Mouse (Mus musculus) heart, adult 11 months (tissue): ENCODE results near the gene Rrp9.

ENCODE experiments used
- DNase-seq: peaks from one replicate; pipeline ENCODE4 v3.0.0; 2022

Rrp9 gene

DNA sequence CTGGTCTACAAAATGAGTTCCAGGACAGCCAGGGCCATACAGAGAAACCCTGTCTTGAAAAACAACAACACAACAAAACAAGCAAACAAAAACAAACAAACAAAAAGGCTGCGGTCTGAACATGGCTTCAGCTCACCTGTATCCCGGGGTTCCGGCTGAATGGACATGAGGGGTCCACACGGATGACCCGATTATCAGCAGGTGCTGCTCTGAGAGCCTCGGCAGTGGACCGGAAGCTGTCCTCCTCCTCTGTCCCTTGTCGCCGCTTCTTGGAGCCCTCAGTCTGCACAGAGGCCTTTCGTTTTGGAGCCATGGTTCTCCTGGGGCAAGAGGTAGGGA, at the start of gene Rrp9:
Gene Rrp9, plus strand, starts transcription at position 301 of the 339 bp plus-strand sequence.
- no peak for DNase-seq

GRCm38 (mm10) chr9:106428719-106429220, 47.0 kb upstream of the Rrp9 start:
- no peak for DNase-seq

DNA sequence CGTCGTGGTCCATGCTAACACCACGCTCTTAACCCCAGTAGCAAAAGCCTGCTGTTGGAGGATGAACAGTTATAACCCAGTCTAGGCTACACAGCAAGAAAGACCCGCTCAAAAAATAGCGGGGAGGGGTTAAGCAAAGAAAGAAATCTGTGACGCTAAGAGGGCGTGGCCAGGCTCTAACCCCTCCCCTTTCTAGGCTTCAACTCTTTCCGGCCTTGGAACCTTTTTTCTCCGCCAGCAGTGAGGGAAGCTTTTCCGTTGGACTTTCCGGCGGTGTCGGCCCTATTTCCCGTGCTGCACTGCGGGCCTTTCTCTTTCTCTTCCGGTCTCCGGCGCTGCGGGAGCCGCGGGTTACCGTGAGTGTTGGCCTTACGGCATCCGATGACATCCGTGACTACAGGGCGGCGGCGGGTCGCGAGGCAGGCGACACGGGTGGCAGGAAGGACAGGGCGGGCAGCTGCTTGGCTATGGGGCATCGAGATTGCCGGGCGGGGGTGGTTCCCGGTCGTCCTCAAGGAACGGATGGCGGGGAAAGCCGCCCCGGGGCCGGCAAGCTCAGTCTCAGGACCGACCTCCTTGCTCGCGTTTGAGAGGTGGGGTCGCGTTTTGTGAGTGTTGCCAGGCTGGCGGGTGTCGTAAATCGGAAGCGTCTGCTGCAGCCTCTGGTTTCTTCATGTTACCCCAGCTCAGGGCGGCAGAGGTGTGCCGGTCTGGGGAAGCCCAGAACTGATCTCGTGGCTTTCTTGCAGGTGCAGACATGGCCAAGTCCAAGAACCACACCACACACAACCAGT, 46.3 kb upstream of the Rrp9 start, which contains the start of gene Rpl29:
Gene Rpl29, plus strand, starts transcription at position 234 of the 794 bp plus-strand sequence.
- peak; percentile 99 for DNase-seq

DNA sequence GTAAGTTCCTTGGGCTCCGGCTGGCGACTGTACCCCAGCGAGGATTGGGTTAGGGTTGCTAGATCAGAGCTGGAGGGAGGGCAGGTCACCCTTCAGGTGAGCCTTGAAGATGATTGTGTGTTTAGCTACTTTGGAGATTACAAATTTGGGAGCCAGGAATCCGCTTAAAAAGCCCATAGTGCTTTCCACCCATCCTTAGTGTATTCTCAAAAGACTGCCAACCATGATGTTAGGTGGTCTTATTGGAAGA, 45.8 kb upstream of the Rrp9 start:
- no peak for DNase-seq

GRCm38 (mm10) chr9:106433389-106433788, 42.4 kb upstream of the Rrp9 start:
- no peak for DNase-seq

GRCm38 (mm10) chr9:106436566-106436965, 39.2 kb upstream of the Rrp9 start:
- peak; percentile 94 for DNase-seq

- DNase-seq, result no peak
Measured at GRCm38 (mm10) chr9:106442680-106443079, 33.1 kb upstream of the Rrp9 start.

GRCm38 (mm10) chr9:106444836-106445235, 30.9 kb upstream of the Rrp9 start:
- no peak for DNase-seq

- peak; percentile 100 for DNase-seq
Measured at GRCm38 (mm10) chr9:106447348-106447747, 28.4 kb upstream of the Rrp9 start, which contains the start of the genes Abhd14b and Abhd14a. Gene Abhd14b (plus strand): TSS chr9:106447459. Gene Abhd14a (minus strand): TSS chr9:106447678.

DNA sequence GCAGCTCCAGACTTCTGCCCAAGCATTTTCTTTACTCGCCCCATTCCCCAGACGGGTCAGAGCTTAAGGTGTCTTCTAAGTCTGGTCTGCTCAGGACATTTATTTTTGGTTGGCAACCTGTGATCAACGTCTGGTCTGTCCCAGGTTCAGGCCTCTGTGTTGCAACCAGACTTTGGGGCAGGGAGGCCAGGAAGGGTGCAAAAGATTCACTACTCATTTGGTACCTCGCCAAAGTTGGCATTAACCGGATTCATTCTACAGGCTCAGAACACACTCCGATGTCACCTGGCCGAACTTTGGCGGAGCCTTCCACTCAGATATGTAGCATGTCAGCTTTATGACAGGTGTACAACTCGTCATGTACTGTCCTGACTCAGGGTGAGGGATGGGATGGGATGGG, 27.8 kb upstream of the Rrp9 start:
- DNase-seq, result no peak

DNA sequence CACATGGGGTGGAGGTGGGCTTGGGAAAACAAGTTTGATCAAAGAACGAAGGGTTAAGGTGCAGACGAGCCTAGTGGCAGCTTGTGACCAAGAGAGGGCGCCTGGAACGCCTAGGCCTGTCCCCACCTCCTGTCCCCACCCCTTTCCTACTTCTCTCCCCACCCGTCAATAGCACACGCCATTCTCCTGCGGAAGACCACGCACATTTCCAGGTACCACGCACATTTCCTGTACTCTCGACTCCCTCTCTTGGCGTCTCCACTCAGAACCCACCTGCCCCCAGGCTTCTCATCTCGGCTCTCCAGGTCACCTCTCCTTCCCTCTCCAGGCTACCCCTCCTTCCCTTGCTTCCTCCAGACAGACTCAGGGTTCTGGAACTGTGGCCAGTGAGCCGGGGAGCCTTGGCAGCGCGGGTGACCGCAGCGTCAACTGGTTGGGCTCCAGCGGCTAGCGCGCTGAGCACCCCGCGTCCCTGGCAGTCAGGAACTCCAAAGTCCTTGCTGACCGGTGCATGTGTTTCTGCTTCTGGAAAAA, 27.2 kb upstream of the Rrp9 start:
- DNase-seq, result peak; percentile 99

DNA sequence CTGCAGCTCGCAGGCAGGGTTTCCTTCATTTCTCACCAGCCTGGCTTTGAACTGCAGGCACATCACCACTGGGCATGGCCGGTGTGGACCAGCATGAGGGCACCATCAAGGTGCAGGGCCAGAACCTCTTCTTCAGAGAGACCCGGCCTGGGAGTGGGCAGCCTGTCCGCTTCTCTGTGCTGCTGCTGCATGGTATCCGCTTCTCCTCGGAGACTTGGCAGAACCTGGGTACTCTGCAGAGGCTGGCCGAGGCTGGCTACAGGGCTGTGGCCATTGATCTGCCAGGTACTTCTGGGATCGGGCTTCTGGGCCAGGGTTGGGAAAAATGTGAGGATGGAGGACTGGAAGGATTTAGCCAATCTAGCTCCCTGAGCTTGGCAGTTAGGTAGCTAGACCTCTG, 25.8 kb upstream of the Rrp9 start:
- peak; percentile 94 for DNase-seq

DNA sequence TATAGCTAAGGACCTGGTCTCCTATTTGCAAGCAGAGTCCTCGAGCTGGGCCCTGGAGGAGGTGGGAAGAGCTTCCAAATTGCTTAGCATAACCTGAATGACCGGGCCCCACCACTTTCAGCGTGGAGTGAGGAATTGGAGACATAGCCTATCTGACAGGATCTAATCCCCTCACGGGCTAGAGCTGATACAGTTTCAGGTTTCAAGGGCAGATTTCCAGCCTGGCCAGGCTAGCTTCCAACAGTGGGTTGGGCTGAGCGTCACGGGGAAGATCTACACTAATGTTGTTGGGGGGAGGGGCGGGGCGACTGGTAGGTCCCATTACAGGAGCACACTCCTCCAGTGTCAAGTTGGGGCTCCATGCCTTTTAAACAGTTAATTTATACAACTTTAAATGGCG, 25.1 kb upstream of the Rrp9 start:
- peak; percentile 95 for DNase-seq

GRCm38 (mm10) chr9:106451298-106451697, 24.5 kb upstream of the Rrp9 start:
- DNase-seq, result peak; percentile 92

- DNase-seq, result peak; percentile 92
Measured at GRCm38 (mm10) chr9:106451899-106452298, 23.9 kb upstream of the Rrp9 start.

GRCm38 (mm10) chr9:106452351-106452750, 23.4 kb upstream of the Rrp9 start:
- no peak for DNase-seq

DNA sequence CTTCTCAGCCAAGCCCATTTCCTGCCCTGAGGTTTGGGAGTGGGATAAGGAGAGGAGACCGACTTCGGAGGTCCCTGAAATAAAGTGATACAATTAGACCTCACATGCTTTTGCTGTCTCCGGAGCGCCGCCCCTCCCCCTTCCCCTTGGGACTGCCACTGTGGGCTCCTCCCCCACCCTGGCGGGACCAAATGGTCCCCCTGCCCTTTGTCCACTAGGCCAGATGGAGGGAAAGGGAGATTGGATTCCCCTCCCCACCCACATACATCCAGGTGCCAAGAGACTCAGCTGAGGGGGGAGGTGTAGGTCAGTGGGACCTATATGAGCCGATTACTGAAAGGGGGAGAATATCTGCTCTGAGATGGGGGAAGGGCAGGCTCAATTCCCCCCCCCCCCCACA, 22.9 kb upstream of the Rrp9 start:
- peak; percentile 96 for DNase-seq

DNA sequence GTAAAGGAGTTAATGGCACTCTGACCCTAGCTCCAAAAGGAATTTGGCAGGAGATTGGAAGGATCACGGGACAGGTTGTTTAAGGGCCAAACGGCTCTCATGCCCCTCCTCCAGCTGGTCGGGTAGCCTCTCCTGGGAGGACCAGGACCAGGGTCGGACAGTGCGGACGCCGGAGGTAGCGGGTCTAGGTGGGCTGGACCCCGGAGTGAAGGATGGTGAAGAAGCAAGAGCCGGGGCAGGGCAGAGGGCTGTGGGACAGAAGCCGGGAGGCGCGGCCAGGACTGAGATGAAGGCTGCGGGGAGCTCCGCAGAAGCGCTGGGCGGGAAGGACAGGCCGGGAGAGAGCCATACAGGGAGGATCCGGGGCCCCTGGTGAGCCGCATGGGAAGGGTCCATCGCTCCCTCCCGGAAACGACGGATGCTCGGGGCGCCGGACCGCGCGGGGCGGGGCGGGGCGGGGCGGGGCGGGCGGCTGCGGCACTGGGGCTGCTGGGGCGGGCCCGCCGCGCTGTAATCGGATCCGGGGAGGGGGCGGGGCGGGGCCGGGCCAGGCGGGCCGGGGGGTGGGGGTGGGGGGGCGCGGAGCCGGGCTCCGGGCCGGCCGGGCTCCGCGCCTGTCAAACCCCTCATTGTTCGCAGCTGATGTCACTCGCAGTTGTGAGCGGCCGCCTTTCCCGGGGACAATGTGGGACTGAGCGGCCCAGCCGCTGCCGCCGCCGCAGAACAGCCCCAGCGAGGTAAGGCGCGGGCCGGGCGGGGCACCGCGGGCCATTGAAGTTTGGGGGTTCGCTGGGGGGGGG, 22.3 kb upstream of the Rrp9 start, which contains the start of gene Pcbp4:
Gene Pcbp4, plus strand, starts transcription at position 21 of the 800 bp plus-strand sequence.
- peak; percentile 98 for DNase-seq

DNA sequence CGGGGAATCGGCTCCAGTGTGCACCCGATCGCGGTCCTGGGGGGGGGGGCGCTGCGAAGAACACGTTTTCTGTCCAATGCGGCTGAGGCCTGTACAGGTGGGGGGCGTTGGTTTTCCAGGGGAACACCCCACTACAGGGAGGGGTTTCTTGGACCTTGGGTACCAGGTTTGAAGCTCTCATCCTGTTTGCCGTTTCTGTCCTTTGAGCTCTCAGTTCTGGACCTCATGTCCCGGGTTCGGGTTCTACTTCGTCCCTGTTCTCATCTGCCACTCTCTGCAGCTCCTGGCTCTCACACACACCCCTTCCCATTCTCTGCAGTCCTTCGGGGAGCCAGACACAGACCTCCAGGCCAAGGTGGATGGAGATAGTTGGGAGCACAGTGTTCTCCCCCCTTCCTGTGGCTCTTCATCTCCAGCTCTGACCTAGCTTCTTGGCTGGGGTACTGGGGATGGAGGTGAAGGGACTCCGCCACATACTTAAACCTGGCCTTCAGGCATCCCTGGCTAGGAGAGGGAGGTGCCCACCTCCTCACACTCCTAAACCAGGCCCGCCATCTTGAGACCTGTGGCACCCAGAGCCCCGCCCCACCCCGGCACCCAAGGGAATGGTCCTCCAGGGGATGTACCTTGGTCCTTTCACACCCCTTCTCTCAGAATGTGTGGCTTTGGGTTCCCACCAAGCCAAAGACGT, 21.5 kb upstream of the Rrp9 start:
- DNase-seq, result peak; percentile 95

GRCm38 (mm10) chr9:106454888-106455681, 20.7 kb upstream of the Rrp9 start:
- peak; percentile 95 for DNase-seq

GRCm38 (mm10) chr9:106456325-106457162, 19.2 kb upstream of the Rrp9 start:
- DNase-seq, result peak; percentile 93
